Mouse (Mus musculus) kidney, adult 2 months (tissue): ENCODE data around the gene Slc27a3. TPM values are rescaled to one million over a fixed set of nuclear protein-coding genes. Genes with fewer than 3 reads are reported as not detected.
A peak's percentile ranks its signal among the peaks of the same experiment; 100 is the strongest.

Experiments used
- DNase-seq: peaks from one replicate; pipeline ENCODE4 v3.0.0; 2021
- H3K27ac ChIP-seq: fragments of 200-500 bp; 2 replicates; pipeline ENCODE4 v1.5.1; 2012; ENCODE audit warnings: low read depth, low read length, control low read depth, inconsistent platforms; ENCODE audit not compliant: insufficient read depth
- H3K27me3 ChIP-seq: fragments of 200-500 bp; replicated peaks from 2 replicates; pipeline ENCODE4 v1.6.1; 2012; ENCODE audit warnings: mild to moderate bottlenecking, moderate library complexity, low read length, inconsistent platforms; ENCODE audit not compliant: control insufficient read depth, insufficient read depth
- H3K36me3 ChIP-seq: fragments of 200-500 bp; 2 replicates; pipeline ENCODE4 v1.6.1; 2012; ENCODE audit warnings: mild to moderate bottlenecking, moderate library complexity, low read length, inconsistent platforms; ENCODE audit not compliant: control insufficient read depth, insufficient read depth
- H3K4me1 ChIP-seq: fragments of 200-500 bp; 2 replicates; pipeline ENCODE4 v1.6.1; 2011; ENCODE audit warnings: low read length; ENCODE audit not compliant: control insufficient read depth, insufficient read depth
- H3K4me3 ChIP-seq: fragments of 200-500 bp; 2 replicates; pipeline ENCODE4 v1.5.1; 2011; ENCODE audit warnings: mild to moderate bottlenecking, low read depth, low read length, control low read depth; ENCODE audit not compliant: insufficient read depth
- CTCF ChIP-seq: fragments of 200-500 bp; conservative IDR thresholded peaks from 2 replicates; pipeline ENCODE4 v1.5.1; 2011; ENCODE audit warnings: low read depth, mild to moderate bottlenecking, control low read depth, low read length, moderate library complexity, mixed read lengths; ENCODE audit not compliant: insufficient read depth, insufficient read length
- POLR2A ChIP-seq: fragments of 200-500 bp; IDR thresholded peaks from one replicate; pipeline ENCODE4 v1.6.1; 2011; ENCODE audit warnings: low read depth, low read length, control low read depth
- WGBS: fragments of 180-500 bp; shearing (Covaris S2); methylation state at CpG from one replicate; pipeline ENCODE4 v1.1.7; 2018; 5-methylcytosine and 5-hydroxymethylcytosine counted together
- polyA plus RNA-seq: library from polyadenylated mRNA; depleted of rRNA; stranded (reverse); fragments of >200 nt; gene quantifications from 2 replicates; pipeline ENCODE4 v1.2.3, GENCODE M21; 2012; rRNA removed

Gene Slc27a3
- polyA plus RNA-seq = 12.9 and 16.2 TPM in 2 replicates

GRCm38 (mm10) chr3:90389511-90390490 lies at the start of gene Slc27a3:
Slc27a3 (minus strand) TSS chr3:90389938.
- no peak for TF ChIP-seq CTCF
- no peak for TF ChIP-seq POLR2A
- peaks cover 2% of the 10 kb centered on the region; the same call in 1 of the 2 replicates for H3K36me3 ChIP-seq
- peak within 1 kb of the TSS; percentile 63 for H3K4me3 ChIP-seq
- H3K4me1 ChIP-seq = 0 out of 2 replicates have a peak, but pooled peaks cover 4% of the 10 kb centered on the region
- no peaks in the 10 kb centered on the region for H3K27me3 ChIP-seq
- DNase-seq = peak; percentile 57
- WGBS = 2% methylated on average over 55 of the region's 55 CpGs
- peak within 1 kb of the TSS; percentile 13; the same call in 1 of the 2 replicates for H3K27ac ChIP-seq

GRCm38 (mm10) chr3:90437131-90437530 lies 47.4 kb upstream of the Slc27a3 start:
- TF ChIP-seq CTCF = no peak
- TF ChIP-seq POLR2A = no peak
- no peak for DNase-seq
- Histone ChIP-seq H3K4me1 (peaks cover 5% of the 10 kb centered on the region), H3K4me3 (no peak overlapping the region), H3K27ac (no peak overlapping the region), H3K36me3 (no peaks in the 10 kb centered on the region), H3K27me3 (no peaks in the 10 kb centered on the region)
- WGBS = 54% methylated on average over 4 of the region's 4 CpGs

GRCm38 (mm10) chr3:90434073-90434730 lies 44.5 kb upstream of the Slc27a3 start:
- no peaks in the 10 kb centered on the region for H3K27me3 ChIP-seq
- no peak overlapping the region for H3K4me3 ChIP-seq
- TF ChIP-seq CTCF (no peak), POLR2A (no peak)
- H3K4me1 ChIP-seq = peaks cover 17% of the 10 kb centered on the region
- WGBS = 21% methylated on average over 11 of the region's 11 CpGs
- no peaks in the 10 kb centered on the region for H3K36me3 ChIP-seq
- peak; percentile 80 for DNase-seq
- H3K27ac ChIP-seq = peak overlapping the region; percentile 81

- TF ChIP-seq POLR2A = peak; percentile 89
- TF ChIP-seq CTCF = no peak
- peak; percentile 100 for DNase-seq
- WGBS = under 1% methylated on average over 52 of the region's 52 CpGs
- Histone ChIP-seq H3K27ac (peak within 1 kb of the TSS; percentile 90), H3K27me3 (no peaks in the 10 kb centered on the region), H3K36me3 (no peaks in the 10 kb centered on the region), H3K4me1 (peaks cover 20% of the 10 kb centered on the region), H3K4me3 (peak within 1 kb of the TSS; percentile 74)
Measured at GRCm38 (mm10) chr3:90433381-90434020, 43.8 kb upstream of the Slc27a3 start, which contains the start of gene Ints3. Ints3 (minus strand) TSS chr3:90433622.

- no peak for TF ChIP-seq POLR2A
- no peak for TF ChIP-seq CTCF
- H3K36me3 ChIP-seq = no peaks in the 10 kb centered on the region
- peak overlapping the region; percentile 74 for H3K4me3 ChIP-seq
- DNase-seq = peak; percentile 52
- H3K27ac ChIP-seq = peak overlapping the region; percentile 90
- H3K27me3 ChIP-seq = no peaks in the 10 kb centered on the region
- H3K4me1 ChIP-seq = peaks cover 23% of the 10 kb centered on the region
- 0% methylated on average over 12 of the region's 12 CpGs for WGBS
Measured at GRCm38 (mm10) chr3:90432811-90433219, 43.1 kb upstream of the Slc27a3 start.

GRCm38 (mm10) chr3:90432348-90432747 lies 42.6 kb upstream of the Slc27a3 start:
- TF ChIP-seq CTCF = no peak
- TF ChIP-seq POLR2A = no peak
- H3K27ac ChIP-seq = no peak overlapping the region
- no peaks in the 10 kb centered on the region for H3K36me3 ChIP-seq
- 8% methylated on average over 2 of the region's 2 CpGs for WGBS
- H3K4me1 ChIP-seq = peaks cover 23% of the 10 kb centered on the region
- H3K27me3 ChIP-seq = no peaks in the 10 kb centered on the region
- H3K4me3 ChIP-seq = peak overlapping the region; percentile 74
- DNase-seq = no peak
